Mouse (Mus musculus) bone marrow, adult 2 months (tissue): ENCODE data around the gene Ipp. TPM values are rescaled to one million over a fixed set of nuclear protein-coding genes. Genes with fewer than 3 reads are reported as not detected.

Source experiments
- H3K27ac ChIP-seq: fragments of 200-500 bp; 2 replicates; pipeline ENCODE4 v1.5.1; 2012; ENCODE audit warnings: low read depth, mild to moderate bottlenecking, control low read depth, inconsistent platforms, low read length; ENCODE audit not compliant: control insufficient read depth, poor library complexity, insufficient read depth
- H3K4me1 ChIP-seq: fragments of 200-500 bp; 2 replicates; pipeline ENCODE4 v1.6.1; 2011; ENCODE audit warnings: low read length; ENCODE audit not compliant: control insufficient read depth, insufficient read depth
- H3K4me3 ChIP-seq: fragments of 200-500 bp; replicated peaks from 2 replicates; pipeline ENCODE3; 2011; ENCODE audit warnings: mild to moderate bottlenecking, low read depth, low read length, control low read depth; ENCODE audit not compliant: control insufficient read depth
- CTCF ChIP-seq: fragments of 200-500 bp; IDR thresholded peaks from 2 replicates; pipeline ENCODE4 v1.5.1; 2011; ENCODE audit warnings: low read length, control low read depth; ENCODE audit not compliant: control insufficient read depth, insufficient read depth
- POLR2A ChIP-seq: fragments of 200-500 bp; IDR thresholded peaks from 2 replicates; pipeline ENCODE4 v1.6.1; 2011; ENCODE audit warnings: low read depth, mild to moderate bottlenecking, control low read depth, low read length, borderline replicate concordance; ENCODE audit not compliant: control insufficient read depth
- WGBS: fragments of 180-500 bp; shearing (Covaris S2); methylation state at CpG from one replicate; pipeline ENCODE4 v1.1.7; 2018; 5-methylcytosine and 5-hydroxymethylcytosine counted together
- polyA plus RNA-seq: library from polyadenylated mRNA; stranded (reverse); fragments of >200 nt; gene quantifications from 2 replicates; pipeline ENCODE4 v1.2.4, GENCODE M21; 2011; ENCODE audit warnings: low replicate concordance; ENCODE audit not compliant: missing spikeins, insufficient read depth, insufficient read length

Gene Ipp
- polyA plus RNA-seq, 1 experiment: 4.3 TPM

DNA sequence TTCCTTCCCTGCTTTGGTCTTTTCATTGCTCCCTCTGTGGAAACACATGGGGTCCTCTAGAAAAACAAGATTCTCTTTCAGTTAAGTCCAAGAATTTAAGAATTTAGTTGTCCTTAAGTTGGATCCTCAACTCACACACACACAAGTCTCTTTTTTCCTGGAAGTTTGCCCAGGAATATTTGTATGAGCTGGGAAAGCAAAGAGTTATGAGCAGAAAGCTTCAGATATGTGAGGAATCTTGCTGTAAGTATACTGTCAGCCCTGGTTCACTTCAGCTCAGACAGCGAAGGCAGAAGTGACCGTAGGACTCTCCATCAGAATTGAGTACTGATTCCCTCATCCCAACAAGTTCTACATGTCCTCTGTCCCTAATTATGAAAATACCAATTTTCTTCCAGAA lies 15.5 kb upstream of the Ipp start:
- TF ChIP-seq CTCF (no peak), POLR2A (no peak)
- H3K4me1 ChIP-seq: peaks cover 3% of the 10 kb centered on the region
- H3K27ac ChIP-seq: no peak overlapping the region
- 85% methylated on average over 2 of the region's 2 CpGs for WGBS
- H3K4me3 ChIP-seq: no peak overlapping the region

DNA sequence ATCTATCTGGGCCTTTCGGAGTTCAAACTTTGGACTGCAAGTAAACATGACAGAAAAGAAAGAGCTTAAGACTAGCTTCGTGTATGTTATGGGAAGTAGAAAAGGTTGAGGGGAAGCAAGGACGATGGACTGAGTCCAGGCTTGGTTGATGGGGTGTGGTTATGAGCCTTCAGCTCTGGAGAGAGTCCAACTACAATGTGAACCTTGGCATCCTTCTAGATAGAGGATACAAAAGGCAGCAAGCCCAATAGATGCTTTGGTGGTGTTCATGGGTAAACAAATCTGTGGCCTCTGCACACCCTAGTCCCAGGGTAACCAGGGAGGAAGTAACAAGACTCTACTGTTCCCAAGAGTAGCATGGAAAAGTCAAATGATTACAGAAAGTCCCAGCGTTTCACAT lies 14.9 kb upstream of the Ipp start:
- H3K4me3 ChIP-seq: no peak overlapping the region
- WGBS: 36% methylated on average over 4 of the region's 4 CpGs
- no peak for TF ChIP-seq POLR2A
- no peak overlapping the region for H3K27ac ChIP-seq
- peaks cover 3% of the 10 kb centered on the region for H3K4me1 ChIP-seq

DNA sequence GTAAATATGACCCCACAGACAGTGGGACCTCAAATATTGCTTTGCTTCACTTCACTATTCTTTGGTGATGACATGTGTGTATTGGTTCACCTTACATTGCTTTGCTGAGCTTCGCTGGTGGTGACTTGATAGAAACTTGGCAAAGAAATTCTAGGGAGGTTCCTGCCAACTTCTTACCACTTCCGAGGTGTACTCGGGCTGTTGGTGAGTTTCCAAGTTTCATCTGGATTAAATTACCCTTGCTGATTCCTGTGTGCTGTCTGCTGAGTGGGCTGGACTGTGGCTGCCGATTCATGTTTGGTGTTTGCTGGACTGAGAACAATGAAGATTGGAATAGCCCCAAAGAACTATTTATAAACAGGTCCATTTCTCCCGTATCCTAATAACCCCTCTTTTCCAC lies 13.7 kb upstream of the Ipp start:
- Histone ChIP-seq H3K4me3 (no peak overlapping the region), H3K27ac (no peak overlapping the region), H3K4me1 (peaks cover 3% of the 10 kb centered on the region)
- TF ChIP-seq POLR2A: no peak
- TF ChIP-seq CTCF: no peak
- 79% methylated on average over 5 of the region's 5 CpGs for whole genome bisulfite sequencing

DNA sequence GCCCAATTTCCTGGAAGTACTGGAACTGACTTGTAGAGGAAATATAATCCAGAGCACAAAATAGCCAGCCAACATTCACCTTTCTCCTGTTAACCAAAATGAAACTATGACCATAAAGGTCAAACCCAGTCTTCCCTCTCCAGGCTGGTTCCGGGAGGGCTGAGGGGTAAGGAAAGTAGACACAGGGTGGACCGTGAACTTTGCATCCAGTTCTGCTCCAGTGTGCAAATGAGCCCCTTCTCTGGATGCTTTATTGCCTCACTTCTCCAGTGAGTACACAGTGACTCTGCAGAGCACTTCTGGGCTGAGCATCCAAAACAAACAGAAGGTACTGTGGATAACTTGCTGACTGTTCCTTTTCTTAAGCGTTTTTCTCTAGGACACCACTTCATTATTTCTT lies 7.4 kb upstream of the Ipp start:
- H3K4me1 ChIP-seq: no peaks in the 10 kb centered on the region
- H3K27ac ChIP-seq: no peak overlapping the region
- no peak overlapping the region for H3K4me3 ChIP-seq
- WGBS: 82% methylated on average over 3 of the region's 3 CpGs
- TF ChIP-seq POLR2A (no peak), CTCF (no peak)

DNA sequence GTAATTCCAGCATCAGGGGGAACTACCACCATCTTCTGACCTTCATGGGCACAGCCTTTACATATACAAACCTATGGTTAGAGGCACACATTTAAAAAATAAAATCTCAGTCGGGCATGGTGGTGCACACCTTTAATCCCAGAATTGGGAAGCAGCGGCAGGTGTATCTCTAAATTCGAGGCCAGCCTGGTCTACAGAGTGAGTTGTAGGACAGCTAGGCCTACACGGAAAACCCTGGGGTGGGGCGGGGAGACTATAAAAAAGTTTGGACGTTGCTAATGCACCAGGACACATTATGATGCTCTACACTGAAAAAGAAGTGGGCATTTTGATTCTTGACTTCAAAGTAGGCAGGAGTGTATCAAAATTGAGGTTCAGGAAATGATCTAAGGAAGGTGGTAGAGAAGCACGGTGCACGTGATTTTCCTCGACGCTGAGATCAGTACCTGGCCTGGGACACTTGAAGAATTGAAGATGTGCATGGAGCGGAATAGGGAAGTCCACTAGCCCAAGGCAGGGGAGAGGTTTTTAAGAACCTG lies 394 bp upstream of the Ipp start:
- WGBS: 28% methylated on average over 11 of the region's 11 CpGs
- no peak for TF ChIP-seq CTCF
- no peak for TF ChIP-seq POLR2A
- Histone ChIP-seq H3K4me3 (peak overlapping the region; percentile 90), H3K4me1 (no peaks in the 10 kb centered on the region; the same call in 1 of the 2 replicates), H3K27ac (peak overlapping the region; percentile 52; the same call in 1 of the 2 replicates)

DNA sequence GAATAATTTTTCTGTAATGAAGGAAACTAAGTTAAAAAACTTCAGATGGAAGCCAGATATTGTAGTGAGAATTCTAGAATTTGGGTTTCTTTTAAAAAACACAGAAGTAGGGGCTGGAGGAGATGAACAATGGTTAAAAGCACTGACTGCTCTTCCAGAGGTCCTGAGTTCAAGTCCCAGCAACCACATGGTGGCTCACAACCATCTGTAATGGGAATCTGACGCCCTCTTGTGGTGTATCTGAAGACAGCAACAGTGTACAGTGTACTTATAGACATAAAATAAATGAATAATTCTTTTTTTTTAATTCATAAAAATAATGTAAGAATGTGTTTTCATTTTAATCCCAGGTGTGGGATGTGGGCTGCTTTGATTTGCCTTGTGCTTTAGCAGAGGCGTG lies 23.8 kb downstream of the Ipp start:
- no peaks in the 10 kb centered on the region for H3K4me1 ChIP-seq
- no peak overlapping the region for H3K27ac ChIP-seq
- no peak overlapping the region for H3K4me3 ChIP-seq
- TF ChIP-seq CTCF (no peak), POLR2A (no peak)
- 73% methylated on average over 2 of the region's 2 CpGs for WGBS

DNA sequence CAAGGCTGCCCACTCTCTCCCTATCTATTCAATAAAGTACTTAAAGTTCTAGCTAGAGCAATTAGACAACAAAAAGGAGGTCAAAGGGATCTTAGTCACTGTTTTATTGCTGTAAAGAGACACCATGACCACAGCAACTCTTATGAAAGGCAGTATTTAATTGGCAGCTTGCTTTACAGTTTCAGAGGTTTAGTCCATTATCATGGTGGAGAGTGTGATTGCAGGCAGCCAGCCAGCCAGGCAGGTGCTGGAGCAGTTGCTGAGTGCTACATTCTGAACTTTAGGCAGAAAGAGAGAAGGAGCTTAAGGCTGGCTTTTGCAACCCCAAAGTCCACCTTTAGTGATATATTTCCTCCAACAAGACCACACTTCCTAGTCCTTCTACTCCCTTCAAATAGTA lies 29.0 kb downstream of the Ipp start:
- H3K4me1 ChIP-seq: no peaks in the 10 kb centered on the region
- no peak overlapping the region for H3K4me3 ChIP-seq
- no peak for TF ChIP-seq CTCF
- no peak for TF ChIP-seq POLR2A
- H3K27ac ChIP-seq: no peak overlapping the region

DNA sequence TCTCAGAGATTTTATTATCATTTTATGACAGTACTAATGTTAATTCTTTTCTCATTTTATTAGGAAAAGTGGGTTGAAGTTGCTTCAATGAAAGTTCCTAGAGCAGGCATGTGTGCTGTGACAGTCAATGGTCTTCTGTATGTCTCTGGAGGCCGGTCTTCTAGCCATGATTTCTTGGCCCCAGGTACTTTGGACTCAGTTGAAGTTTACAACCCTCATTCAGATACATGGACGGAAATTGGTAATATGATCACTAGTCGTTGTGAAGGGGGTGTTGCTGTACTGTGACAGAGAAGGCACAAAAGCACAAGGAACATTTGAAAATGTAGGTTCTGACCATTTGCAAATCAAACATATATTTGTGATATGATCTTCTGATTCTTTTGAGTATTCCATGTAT lies 30.4 kb downstream of the Ipp start:
- 92% methylated on average over 3 of the region's 3 CpGs for WGBS
- Histone ChIP-seq H3K4me1 (no peaks in the 10 kb centered on the region), H3K4me3 (no peak overlapping the region), H3K27ac (no peak overlapping the region)
- no peak for TF ChIP-seq POLR2A
- TF ChIP-seq CTCF: no peak

DNA sequence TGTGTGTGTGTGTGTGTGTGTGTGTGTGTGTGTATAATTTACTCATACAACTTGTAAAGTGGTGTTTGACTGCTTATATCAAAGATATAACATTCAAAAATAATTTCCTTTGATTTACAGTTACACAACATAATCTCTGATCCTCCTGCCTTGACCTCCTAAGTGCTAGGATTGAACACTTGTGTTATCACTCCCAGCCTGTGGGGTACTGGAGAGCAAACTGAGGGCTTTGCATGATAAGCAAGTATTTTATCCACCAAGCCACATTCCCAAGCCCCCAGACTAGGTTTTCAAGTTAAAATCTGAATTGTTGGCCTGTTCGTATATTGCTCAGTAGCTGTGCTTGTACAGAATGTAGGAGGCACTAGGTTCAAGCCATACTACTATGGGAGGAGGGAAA lies 43.1 kb downstream of the Ipp start:
- Histone ChIP-seq H3K4me3 (no peak overlapping the region), H3K27ac (no peak overlapping the region), H3K4me1 (no peaks in the 10 kb centered on the region)
- 60% methylated on average over 1 of the region's 1 CpGs for WGBS
- TF ChIP-seq CTCF: no peak
- TF ChIP-seq POLR2A: no peak
